Mouse (Mus musculus) c-Kit-positive CD71-positive TER-119-positive erythroid progenitor cells, embryonic 14.5 days (primary cell): ENCODE results near the gene Dpysl4.

Source experiments
- DNase-seq: peaks from one replicate; pipeline ENCODE4 v3.0.0-alpha.2; 2013; ENCODE audit warnings: low spot score

Dpysl4 gene

DNA sequence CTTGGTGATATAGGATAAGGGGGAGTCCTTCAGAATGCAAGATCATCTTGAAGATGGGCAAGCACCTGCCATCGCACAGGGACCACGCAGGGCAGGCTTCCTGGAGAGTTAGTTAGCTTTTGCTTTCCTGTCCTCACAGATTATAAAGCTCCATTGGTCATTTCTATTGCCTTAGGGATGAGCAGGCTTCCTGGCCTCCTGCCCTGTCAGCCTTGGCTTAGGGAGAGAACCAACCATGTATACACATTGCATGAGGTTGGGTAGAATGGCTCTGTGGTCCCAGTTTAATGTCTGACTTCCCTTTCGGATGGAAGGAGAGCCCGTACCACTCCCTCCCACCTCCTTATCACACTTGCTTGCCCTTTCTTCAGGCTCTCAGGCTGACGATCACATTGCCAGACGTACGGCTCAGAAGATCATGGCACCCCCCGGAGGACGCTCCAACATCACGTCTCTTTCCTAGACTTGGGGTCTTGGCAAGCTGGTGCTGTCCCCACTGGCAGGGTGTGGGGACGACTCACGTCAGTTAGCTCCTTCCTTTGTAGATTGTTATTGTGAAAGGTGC, 14.8 kb downstream of the Dpysl4 start:
- no peak for DNase-seq

- no peak for DNase-seq
Observed at GRCm38 (mm10) chr7:139101286-139101804, 15.5 kb downstream of the Dpysl4 start.

DNA sequence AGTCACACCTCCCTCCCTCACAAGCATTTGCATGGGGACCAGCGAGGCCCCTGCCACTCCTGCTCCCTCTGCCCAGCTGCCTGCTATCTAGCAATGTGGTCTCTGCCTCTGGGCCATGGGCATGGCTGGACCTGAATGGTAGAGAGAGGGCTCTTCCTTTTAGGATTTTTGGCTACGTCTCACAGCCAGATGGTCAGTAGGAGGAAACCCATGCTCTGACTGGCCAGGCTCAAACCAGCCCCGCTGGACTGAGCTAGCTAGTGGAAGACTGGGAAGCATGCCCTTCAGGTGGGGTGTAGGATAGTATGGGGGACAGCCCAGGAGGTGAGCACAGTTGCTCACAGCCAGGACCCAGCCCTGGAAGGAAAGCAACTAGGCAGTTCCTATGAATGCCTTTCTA, 16.0 kb downstream of the Dpysl4 start:
- no peak for DNase-seq

DNA sequence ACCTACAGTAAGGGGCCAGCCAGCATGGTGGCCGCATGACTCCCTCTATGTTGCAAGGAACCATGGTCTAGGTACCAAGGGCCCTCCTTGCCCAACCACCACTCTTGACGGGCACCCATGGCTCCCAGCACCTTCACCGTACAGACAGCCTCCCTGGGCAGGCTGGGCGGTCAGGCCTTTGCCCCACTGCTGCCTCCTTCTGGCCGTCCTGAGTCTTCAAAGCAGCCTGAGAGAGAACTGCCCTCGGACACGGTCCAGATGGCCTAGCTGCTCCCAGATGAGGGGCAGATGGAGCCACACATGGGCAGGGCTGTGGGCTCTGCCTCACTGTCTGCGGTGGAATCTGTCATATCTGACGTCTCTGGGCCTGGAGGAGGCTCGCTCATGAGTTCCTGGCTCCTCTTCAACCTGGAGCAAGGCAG, 18.2 kb downstream of the Dpysl4 start:
- DNase-seq, result no peak

GRCm38 (mm10) chr7:139105076-139105475, 19.3 kb downstream of the Dpysl4 start:
- no peak for DNase-seq

DNA sequence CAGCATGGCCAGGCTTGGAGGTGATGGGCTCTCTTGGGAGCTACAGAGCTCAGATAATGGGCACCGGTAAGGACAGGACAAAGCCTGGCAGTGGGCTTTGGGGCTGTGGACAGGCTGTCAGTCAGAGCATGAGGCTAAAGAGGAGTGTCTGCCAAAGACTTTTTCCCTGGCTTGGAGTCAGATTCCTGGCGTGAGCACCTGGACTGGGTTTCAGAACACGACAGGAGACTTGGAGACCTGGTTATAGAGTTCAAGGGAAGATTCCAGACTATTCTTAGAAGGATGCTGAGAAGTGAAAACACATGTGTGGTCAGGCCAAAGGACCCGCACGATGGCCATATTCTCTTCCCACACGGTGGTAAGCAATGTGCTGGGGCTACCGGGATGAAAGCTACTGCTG, 19.9 kb downstream of the Dpysl4 start:
- no peak for DNase-seq

GRCm38 (mm10) chr7:139107908-139108650, 22.3 kb downstream of the Dpysl4 start:
- DNase-seq, result no peak

DNA sequence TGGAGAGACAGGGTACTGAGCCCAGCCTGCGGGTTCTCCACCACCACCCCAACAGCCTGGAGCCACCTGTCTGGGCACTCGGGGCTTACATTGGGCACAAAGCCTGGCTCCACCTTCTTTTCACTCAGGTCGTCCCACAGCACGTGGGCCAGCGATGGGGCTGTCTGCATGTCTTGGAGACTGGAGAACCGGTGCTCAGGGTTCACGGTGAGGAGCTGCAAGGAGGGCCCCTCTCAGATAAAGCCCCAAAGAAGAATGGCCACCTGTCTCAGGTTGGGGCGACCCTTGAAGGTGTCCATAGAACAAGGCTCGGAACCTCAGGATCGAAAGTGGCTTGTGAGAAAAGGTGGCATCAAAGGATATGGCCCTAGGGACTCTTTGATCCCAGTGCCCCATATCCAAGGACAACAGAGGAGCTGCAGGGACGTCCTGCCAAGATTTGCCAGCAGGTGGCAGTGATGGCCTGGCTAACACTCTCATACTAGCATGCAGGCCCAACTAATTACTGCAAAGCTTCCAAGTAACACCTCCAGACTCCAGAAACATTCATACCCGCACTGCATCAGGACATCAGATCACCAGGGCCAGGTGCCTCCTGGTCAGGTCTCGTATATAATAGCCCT, 33.5 kb downstream of the Dpysl4 start:
- DNase-seq, result peak; percentile 11

- DNase-seq, result no peak
Observed at GRCm38 (mm10) chr7:139119775-139120153, 34.0 kb downstream of the Dpysl4 start.

DNA sequence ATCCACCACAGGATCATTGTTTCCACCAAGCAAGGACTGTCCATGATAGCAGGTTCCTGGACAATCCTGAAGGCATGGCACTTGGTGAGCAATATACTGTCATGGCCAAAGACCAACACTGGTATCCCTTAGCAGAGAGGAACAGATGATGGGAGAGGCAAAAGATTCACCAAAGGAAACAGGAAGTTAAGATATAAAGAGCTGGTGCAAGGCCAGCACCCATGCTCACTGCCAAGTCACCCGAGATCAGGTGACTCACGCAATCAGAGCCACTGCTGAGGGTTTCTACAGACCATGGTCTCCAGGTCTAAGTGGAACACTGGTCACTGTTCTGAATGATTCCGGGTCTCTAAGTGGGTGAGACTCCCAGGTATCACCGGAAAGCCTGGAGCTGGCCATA, 40.1 kb downstream of the Dpysl4 start:
- no peak for DNase-seq

GRCm38 (mm10) chr7:139126549-139126948, 40.7 kb downstream of the Dpysl4 start:
- no peak for DNase-seq

- no peak for DNase-seq
Observed at GRCm38 (mm10) chr7:139128994-139129393, 43.2 kb downstream of the Dpysl4 start.

DNA sequence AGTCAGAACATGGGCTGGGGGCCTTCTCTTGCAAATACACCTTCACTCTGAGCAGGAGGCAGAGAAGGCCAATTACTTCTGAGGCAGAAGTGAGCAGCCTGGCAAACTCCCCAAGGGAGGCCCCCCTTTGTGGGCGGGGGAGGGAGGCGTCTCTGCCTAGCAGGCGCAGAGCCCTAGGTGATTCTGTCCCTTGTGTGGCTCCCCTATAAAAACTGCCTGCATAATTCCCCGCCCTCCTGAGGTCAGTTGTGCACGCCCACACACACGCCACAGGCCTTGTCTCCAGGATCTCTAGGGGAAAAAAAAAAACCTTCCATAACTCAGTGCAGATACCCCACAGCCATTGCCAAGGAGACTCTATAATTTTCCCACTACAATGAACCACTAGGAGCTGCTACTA, 44.6 kb downstream of the Dpysl4 start:
- no peak for DNase-seq

- DNase-seq, result no peak
Observed at GRCm38 (mm10) chr7:139131538-139131937, 45.7 kb downstream of the Dpysl4 start.

GRCm38 (mm10) chr7:139133446-139133845, 47.6 kb downstream of the Dpysl4 start:
- no peak for DNase-seq

- DNase-seq, result no peak
Observed at GRCm38 (mm10) chr7:139135236-139135635, 49.4 kb downstream of the Dpysl4 start.

GRCm38 (mm10) chr7:139136906-139137491, 51.2 kb downstream of the Dpysl4 start:
- DNase-seq, result no peak

- DNase-seq, result no peak
Observed at GRCm38 (mm10) chr7:139139921-139140461, 54.2 kb downstream of the Dpysl4 start.

DNA sequence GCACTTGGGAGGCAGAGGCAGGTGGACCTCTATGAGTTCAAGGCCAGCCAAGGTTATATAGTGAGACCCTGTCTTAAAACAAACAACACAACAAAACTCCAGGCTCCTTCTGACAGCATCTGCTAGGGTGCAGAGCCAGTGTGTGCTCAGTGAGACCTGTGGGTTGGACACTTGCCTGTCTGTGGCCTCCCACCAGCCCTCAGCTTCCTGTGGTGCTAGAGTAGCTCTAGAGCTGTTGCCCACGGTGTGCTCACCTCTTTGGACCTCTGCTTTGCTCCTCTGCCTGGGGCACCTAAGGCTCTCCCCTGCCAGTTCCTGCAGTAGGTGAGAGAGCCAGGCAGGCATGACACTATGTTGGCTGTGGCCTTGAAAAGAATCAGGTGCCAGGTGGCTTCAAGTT, 58.0 kb downstream of the Dpysl4 start:
- DNase-seq, result no peak

DNA sequence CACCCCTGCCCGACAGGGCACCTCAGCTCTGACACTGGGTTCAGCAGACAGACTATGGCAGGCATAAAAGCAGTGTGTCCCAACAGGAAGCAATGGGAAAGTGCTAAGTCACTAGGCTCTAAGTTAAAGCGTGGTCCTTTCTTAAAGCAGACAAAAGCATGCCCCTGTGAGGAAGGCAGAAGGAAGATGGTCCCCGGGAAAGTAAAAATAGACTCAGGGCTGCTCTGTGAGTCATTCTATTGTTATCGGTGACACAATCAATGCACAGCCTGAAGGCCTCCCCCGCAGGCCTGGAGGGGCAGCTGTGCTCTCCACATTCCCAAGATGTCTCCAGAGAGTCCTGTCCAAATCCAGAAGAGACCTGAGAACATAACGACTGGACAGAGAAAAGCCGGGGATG, 60.1 kb downstream of the Dpysl4 start:
- no peak for DNase-seq

GRCm38 (mm10) chr7:139147360-139147759, 61.6 kb downstream of the Dpysl4 start:
- DNase-seq, result no peak

DNA sequence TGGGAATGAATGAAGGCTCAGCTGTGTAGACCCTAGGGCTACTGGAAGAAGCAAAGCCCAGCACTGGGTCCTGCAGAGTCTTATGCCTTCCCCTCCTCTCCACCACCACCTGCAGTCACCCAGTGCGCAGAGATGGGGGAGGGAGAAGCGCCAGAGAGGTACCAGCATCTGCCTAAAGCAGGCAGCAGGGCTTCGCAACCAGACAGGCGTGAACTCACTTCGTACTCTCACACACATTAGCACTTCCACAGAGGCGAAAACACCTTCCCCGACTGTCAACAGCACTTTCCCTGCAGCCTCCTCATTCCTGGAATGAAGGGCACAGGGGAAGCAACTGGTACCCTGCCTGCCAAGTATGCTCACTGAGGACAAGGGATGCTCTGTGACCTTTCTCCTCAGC, 63.6 kb downstream of the Dpysl4 start:
- DNase-seq, result no peak

DNA sequence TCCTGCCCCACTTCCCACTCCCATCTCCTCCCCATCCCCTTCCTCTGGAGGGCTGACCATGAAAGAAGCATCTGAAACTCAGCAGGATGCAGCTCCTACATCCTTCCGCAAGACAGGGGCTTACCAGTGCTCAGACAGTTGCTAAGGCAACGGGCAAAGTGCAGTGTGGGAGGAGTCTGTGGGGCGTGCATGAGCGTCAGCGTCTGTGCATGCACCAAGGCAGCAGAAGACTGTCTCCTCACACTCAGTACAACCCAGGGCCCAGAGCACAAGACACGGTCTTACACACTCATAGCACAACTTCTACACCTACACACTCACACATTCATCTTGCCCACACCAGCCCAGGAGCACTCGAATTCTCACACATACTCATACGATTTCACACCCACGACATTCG, 65.3 kb downstream of the Dpysl4 start:
- DNase-seq, result no peak
